Mouse (Mus musculus): ENCODE measurements around the gene Nkx2-9. TPM values are rescaled to one million over a fixed set of nuclear protein-coding genes. Genes with fewer than 3 reads are reported as not detected.

Nkx2-9 gene
- 24.8 and 28.3 TPM in 2 replicates for polyA plus RNA-seq (2016; fragmentation: Nextera tagmentation; extraction: Ambion mirVana)

DNA sequence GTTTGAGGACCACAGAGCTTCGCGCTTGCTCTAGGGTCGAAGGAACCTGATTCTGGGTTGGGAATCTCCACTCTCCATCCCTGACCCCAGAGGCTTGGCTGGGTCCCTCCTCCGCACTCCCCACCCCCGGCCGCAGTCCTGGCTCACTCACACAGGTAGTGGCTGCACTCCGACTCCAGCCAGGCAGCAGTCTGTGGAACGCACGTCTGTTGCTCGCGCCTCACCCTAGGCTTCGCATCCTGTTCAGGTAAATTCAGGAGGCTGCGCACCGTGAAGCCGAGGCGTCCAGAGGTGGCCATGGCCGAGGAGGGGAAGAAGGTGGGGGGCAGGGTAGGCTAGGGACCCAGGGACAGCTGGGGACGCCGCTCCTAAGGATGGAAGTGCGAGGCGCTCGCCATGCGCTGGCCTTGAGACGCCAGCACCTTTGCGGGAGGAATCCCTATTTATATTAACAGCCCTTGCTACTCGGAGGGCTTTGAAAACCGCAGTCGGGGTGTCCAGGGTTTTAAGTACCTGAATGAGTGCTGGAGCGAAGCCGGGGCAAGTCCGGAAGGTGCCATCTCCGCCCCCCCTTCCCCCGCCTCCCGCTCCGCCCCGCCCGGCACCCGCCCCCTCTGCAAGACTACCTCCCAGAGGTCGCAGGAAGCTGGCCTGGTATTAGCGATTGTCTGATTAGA lies at the start of gene Nkx2-9:
Nkx2-9 (minus strand) TSS at position 524 of the 677 bp plus-strand sequence.
- Histone ChIP-seq H3K27me3 (ENCODE audit: low read depth, poor library complexity, severe bottlenecking) (peaks cover 100% of the 10 kb centered on the region), H3K4me1 (peaks cover 70% of the 10 kb centered on the region), H3K36me3 (no peaks in the 10 kb centered on the region), H3K4me3 (peak within 1 kb of the TSS; percentile 52), H3K27ac (replicated peaks) (peak within 1 kb of the TSS; percentile 76), H3K9me3 (replicated peaks) (no peaks in the 10 kb centered on the region)
- DNase-seq (ENCODE audit: low spot score) = peak; percentile 54
- under 1% methylated on average over 40 of the region's 40 CpGs for WGBS

GRCm38 (mm10) chr12:56637181-56637566 lies 24.1 kb upstream of the Nkx2-9 start:
- DNase-seq (ENCODE audit: low spot score) = peak; percentile 43
- Histone ChIP-seq H3K27ac (replicated peaks) (no peak overlapping the region), H3K4me3 (peak overlapping the region; percentile 38), H3K9me3 (replicated peaks) (no peaks in the 10 kb centered on the region), H3K27me3 (ENCODE audit: low read depth, poor library complexity, severe bottlenecking) (peaks cover 47% of the 10 kb centered on the region), H3K36me3 (no peaks in the 10 kb centered on the region), H3K4me1 (peaks cover 16% of the 10 kb centered on the region)
- 7% methylated on average over 5 of the region's 5 CpGs for WGBS

DNA sequence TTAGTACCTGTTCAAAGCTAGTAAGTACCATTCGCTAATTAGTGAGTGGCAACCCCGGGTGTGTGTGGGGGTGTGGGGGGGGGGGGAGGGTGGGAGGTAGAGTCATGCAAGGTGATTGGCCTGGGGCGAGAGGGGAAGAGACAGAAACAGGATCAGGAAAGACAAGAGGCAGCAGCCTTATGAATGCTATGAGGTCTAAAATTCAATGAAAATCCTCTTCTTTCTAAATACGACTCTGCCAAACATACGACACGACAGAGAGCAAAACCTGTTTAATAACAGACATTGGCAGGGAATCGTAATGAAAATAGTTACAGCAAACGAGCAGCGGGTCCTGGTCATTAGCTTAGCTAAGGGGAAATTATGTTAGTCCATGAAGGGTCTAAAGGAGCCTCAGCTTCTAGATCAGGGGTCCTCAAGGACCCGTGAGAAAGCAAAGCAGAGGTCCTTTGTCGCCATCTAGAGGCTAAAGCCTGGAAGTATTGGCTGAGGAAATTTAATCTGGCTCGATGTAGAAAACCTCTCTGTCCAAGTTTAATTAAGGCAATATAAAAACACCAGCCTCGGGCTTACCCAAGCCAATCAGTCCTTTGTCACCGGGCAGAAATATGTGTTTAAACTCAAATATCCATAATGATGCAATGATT lies 23.6 kb upstream of the Nkx2-9 start:
- WGBS = 26% methylated on average over 14 of the region's 14 CpGs
- DNase-seq (ENCODE audit: low spot score) = peak; percentile 68
- peak overlapping the region; percentile 38 for H3K4me3 ChIP-seq
- no peaks in the 10 kb centered on the region for H3K9me3 ChIP-seq (replicated peaks)
- H3K27me3 ChIP-seq (ENCODE audit: low read depth, poor library complexity, severe bottlenecking) = peaks cover 51% of the 10 kb centered on the region
- H3K27ac ChIP-seq (replicated peaks) = no peak overlapping the region
- no peaks in the 10 kb centered on the region for H3K36me3 ChIP-seq
- peaks cover 16% of the 10 kb centered on the region for H3K4me1 ChIP-seq

DNA sequence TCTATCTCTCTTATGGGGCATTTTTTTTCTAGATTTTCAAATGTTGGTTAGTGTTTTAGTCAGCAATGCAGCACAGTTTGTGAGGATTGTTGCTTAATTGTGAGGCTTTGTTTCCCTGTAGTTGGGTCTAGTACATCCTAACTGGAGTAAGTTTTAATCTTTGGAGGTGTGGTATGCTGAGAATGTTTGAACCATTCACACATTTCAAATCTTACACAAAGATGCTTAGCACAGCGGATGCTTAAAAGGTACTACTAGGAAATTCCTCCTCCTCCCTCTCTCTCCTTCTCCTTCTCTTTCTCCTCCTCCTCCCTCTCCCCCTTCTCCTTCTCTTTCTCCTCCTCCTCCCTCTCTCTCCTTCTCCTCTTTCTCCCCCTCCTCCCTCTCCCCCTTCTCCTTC lies 3.0 kb upstream of the Nkx2-9 start:
- Histone ChIP-seq H3K36me3 (no peaks in the 10 kb centered on the region), H3K27ac (replicated peaks) (no peak overlapping the region), H3K4me3 (no peak overlapping the region), H3K4me1 (peaks cover 65% of the 10 kb centered on the region), H3K27me3 (ENCODE audit: low read depth, poor library complexity, severe bottlenecking) (peaks cover 100% of the 10 kb centered on the region), H3K9me3 (replicated peaks) (no peaks in the 10 kb centered on the region)
- no peak for DNase-seq (ENCODE audit: low spot score)
- WGBS = 0% methylated on average over 1 of the region's 1 CpGs

GRCm38 (mm10) chr12:56615391-56615790 lies 2.3 kb upstream of the Nkx2-9 start:
- WGBS = 3% methylated on average over 6 of the region's 6 CpGs
- peaks cover 67% of the 10 kb centered on the region for H3K4me1 ChIP-seq
- peaks cover 100% of the 10 kb centered on the region for H3K27me3 ChIP-seq (ENCODE audit: low read depth, poor library complexity, severe bottlenecking)
- H3K9me3 ChIP-seq (replicated peaks) = no peaks in the 10 kb centered on the region
- H3K27ac ChIP-seq (replicated peaks) = no peak overlapping the region
- no peak overlapping the region for H3K4me3 ChIP-seq
- no peaks in the 10 kb centered on the region for H3K36me3 ChIP-seq
- no peak for DNase-seq (ENCODE audit: low spot score)

DNA sequence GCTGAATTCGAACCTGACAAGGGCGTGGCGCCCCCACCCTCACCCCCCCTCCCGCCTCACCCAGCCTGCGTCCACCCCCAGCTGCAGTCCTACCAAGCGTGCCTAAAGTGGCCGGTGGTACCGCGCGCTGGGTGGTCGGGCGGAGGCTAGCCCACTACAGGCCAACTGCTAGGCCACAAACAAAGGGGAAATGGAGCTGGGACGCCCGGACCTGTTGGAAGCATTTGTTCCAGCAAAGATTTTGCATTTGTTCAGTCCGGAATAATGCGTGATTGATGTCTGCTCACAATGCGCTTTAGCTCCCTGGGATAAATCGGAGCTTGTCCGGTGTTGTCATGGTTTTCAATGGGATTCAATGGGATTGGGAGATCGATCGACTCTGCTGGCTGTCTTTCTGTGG lies 1.4 kb upstream of the Nkx2-9 start:
- Histone ChIP-seq H3K9me3 (replicated peaks) (no peaks in the 10 kb centered on the region), H3K4me1 (peaks cover 72% of the 10 kb centered on the region), H3K27ac (replicated peaks) (peak overlapping the region; percentile 46; the same call in 1 of the 2 replicates), H3K27me3 (ENCODE audit: low read depth, poor library complexity, severe bottlenecking) (peaks cover 100% of the 10 kb centered on the region), H3K36me3 (no peaks in the 10 kb centered on the region), H3K4me3 (peak overlapping the region; percentile 5; the same call in 1 of the 2 replicates)
- under 1% methylated on average over 21 of the region's 21 CpGs for WGBS
- DNase-seq (ENCODE audit: low spot score) = peak; percentile 84

GRCm38 (mm10) chr12:56613916-56614510 lies 929 bp upstream of the Nkx2-9 start:
- peak overlapping the region; percentile 46 for H3K27ac ChIP-seq (replicated peaks)
- 0 out of 2 replicates have a peak overlapping the region, but pooled peaks have one; percentile 5 for H3K4me3 ChIP-seq
- 2% methylated on average over 14 of the region's 14 CpGs for WGBS
- peaks cover 100% of the 10 kb centered on the region for H3K27me3 ChIP-seq (ENCODE audit: low read depth, poor library complexity, severe bottlenecking)
- peaks cover 74% of the 10 kb centered on the region for H3K4me1 ChIP-seq
- H3K36me3 ChIP-seq = no peaks in the 10 kb centered on the region
- H3K9me3 ChIP-seq (replicated peaks) = no peaks in the 10 kb centered on the region
- DNase-seq (ENCODE audit: low spot score) = peak; percentile 52

- no peaks in the 10 kb centered on the region for H3K9me3 ChIP-seq (replicated peaks)
- peaks cover 100% of the 10 kb centered on the region for H3K27me3 ChIP-seq (ENCODE audit: low read depth, poor library complexity, severe bottlenecking)
- no peaks in the 10 kb centered on the region for H3K36me3 ChIP-seq
- H3K4me3 ChIP-seq = peak overlapping the region; percentile 52
- H3K4me1 ChIP-seq = peaks cover 71% of the 10 kb centered on the region
- H3K27ac ChIP-seq (replicated peaks) = peak overlapping the region; percentile 76
- no peak for DNase-seq (ENCODE audit: low spot score)
- 2% methylated on average over 6 of the region's 6 CpGs for WGBS
Measured at GRCm38 (mm10) chr12:56613438-56613830, 350 bp upstream of the Nkx2-9 start.

DNA sequence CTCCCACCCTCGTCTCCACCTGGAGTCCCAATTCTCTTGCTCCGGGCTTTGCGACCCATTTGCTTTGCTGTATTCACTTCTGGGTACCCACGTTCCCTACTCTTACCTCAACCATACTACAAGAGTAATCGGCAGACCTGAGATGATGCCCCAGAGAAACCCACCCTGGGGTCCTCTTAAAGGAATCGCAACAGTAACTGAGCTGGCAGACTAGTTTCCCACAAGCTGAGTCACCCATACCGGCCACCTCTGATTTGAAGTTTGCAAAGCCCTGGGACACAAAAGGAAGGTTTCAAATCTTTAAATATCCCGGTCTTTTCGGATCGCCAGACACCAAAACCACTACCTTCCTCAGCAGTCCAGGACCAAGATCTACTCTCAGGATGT lies 742 bp downstream of the Nkx2-9 start:
- peaks cover 100% of the 10 kb centered on the region for H3K27me3 ChIP-seq (ENCODE audit: low read depth, poor library complexity, severe bottlenecking)
- H3K36me3 ChIP-seq = no peaks in the 10 kb centered on the region
- H3K9me3 ChIP-seq (replicated peaks) = no peaks in the 10 kb centered on the region
- peak overlapping the region; percentile 76 for H3K27ac ChIP-seq (replicated peaks)
- peak overlapping the region; percentile 52 for H3K4me3 ChIP-seq
- H3K4me1 ChIP-seq = peaks cover 70% of the 10 kb centered on the region
- WGBS = under 1% methylated on average over 10 of the region's 10 CpGs
- no peak for DNase-seq (ENCODE audit: low spot score)

- peaks cover 100% of the 10 kb centered on the region for H3K27me3 ChIP-seq (ENCODE audit: low read depth, poor library complexity, severe bottlenecking)
- H3K4me1 ChIP-seq = peaks cover 70% of the 10 kb centered on the region
- H3K36me3 ChIP-seq = no peaks in the 10 kb centered on the region
- WGBS = under 1% methylated on average over 56 of the region's 57 CpGs
- no peaks in the 10 kb centered on the region for H3K9me3 ChIP-seq (replicated peaks)
- peak; percentile 70 for DNase-seq (ENCODE audit: low spot score)
- H3K4me3 ChIP-seq = peak overlapping the region; percentile 52
- peak overlapping the region; percentile 76 for H3K27ac ChIP-seq (replicated peaks)
Measured at GRCm38 (mm10) chr12:56611504-56612348, 1.4 kb downstream of the Nkx2-9 start.

- peaks cover 100% of the 10 kb centered on the region for H3K27me3 ChIP-seq (ENCODE audit: low read depth, poor library complexity, severe bottlenecking)
- H3K36me3 ChIP-seq = no peaks in the 10 kb centered on the region
- H3K27ac ChIP-seq (replicated peaks) = 0 out of 2 replicates have a peak overlapping the region, but pooled peaks have one; percentile 3
- H3K4me1 ChIP-seq = peaks cover 66% of the 10 kb centered on the region
- no peaks in the 10 kb centered on the region for H3K9me3 ChIP-seq (replicated peaks)
- peak; percentile 46 for DNase-seq (ENCODE audit: low spot score)
- WGBS = under 1% methylated on average over 6 of the region's 6 CpGs
- peak overlapping the region; percentile 52 for H3K4me3 ChIP-seq
Measured at GRCm38 (mm10) chr12:56610851-56611250, 2.2 kb downstream of the Nkx2-9 start.

GRCm38 (mm10) chr12:56591722-56592121 lies 21.4 kb downstream of the Nkx2-9 start:
- Histone ChIP-seq H3K27ac (replicated peaks) (no peak overlapping the region), H3K9me3 (replicated peaks) (no peaks in the 10 kb centered on the region), H3K27me3 (ENCODE audit: low read depth, poor library complexity, severe bottlenecking) (peaks cover 82% of the 10 kb centered on the region), H3K36me3 (no peaks in the 10 kb centered on the region), H3K4me1 (no peaks in the 10 kb centered on the region), H3K4me3 (no peak overlapping the region)
- no peak for DNase-seq (ENCODE audit: low spot score)
- 12% methylated on average over 4 of the region's 4 CpGs for WGBS
